Mouse (Mus musculus) left cerebral cortex, postnatal 10 days (tissue): ENCODE measurements around the gene Otol1. TPM values are rescaled to one million over a fixed set of nuclear protein-coding genes. Genes with fewer than 3 reads are reported as not detected.

ENCODE experiments used
- DNase-seq, 2 experiments: peaks; one replicate each; pipeline ENCODE4 v3.0.0; 2021 to 2022; ENCODE audit warnings: low spot score in 2 of 2, mixed read lengths in 1 of 2; ENCODE audit errors: extremely low spot score in 1 of 2
- intact Hi-C: fragments of 180-260 bp; cut with DNase I; formaldehyde crosslinking; loops from one replicate; pipeline ENCODE4 v1.15.1; 2025
- total RNA-seq, 2 experiments: library from RNA; stranded (reverse); gene quantifications; 2 replicates each; pipeline ENCODE4 v1.2.3; 2021

The Otol1 gene
- total RNA-seq, result not detected

DNA sequence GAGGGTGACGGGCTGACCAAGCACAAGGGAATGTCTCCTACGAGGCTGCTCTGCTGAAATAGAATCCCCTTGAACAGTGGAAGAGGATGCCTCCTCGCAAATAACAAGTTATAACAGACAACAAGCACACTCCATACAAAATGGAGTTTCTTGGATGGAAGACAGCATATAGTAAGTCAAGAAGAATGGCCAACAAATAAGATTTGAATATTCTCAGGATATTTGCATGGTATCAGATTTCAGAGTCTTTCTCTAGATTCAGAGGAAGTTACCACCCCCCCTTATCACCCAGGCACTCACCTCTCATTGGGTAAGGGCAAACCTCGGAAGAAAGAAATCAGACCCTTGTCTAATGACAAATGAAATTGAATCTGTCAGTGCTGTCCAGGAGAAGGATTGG, at the start of gene Otol1:
Gene Otol1, plus strand, starts transcription at position 301 of the 400 bp plus-strand sequence.
- DNase-seq, result no peak
- intact Hi-C loops, result no loop called here

DNA sequence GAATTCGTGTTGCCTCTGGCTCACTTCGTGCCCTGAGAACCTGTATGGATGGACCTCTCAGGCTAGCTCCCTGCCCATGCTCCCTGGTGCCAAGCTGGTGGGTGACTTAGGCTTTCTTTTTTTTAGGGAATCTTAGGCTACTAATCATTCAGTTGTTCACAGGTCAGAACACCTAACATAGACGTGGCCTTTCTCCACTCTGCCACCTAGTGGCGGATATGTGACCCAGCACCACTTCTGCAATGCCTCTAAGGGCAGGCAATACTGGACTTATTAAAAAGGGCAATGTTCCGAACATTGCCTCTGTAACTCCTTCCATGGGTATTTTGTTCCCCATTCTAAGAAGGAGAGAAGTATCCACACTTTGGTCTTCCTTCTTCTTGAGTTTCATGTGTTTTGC, 45.2 kb upstream of the Otol1 start:
- no peak for DNase-seq
- intact Hi-C loops, result no loop called here

DNA sequence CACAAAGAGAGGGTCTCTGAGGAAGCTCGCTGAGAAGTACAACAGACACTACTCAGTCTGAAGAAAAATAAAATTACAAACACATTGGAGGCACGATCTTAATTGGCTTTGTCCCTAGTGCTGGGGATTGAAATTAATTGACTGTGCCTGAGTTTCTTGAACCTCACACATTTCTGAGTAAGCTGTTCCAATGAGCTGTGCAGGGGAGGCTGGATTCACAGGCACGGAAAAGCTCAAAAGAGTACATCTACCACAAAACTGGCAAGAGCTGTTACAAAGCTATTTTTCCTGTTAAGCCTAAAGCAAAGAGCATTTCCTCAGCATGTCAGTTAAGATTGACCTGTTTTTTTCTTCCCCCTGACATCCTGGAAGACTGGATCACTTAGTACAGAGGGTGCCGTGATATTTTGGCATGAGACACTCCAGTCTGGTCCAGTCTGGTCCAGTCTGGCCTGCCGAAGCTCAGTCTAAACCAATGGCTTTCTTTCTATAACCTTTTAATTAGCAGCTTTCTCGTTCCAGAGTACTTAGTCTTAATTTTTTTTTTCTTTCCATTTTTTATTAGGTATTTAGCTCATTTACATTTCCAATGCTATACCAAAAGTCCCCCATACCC, 35.8 kb upstream of the Otol1 start:
- no peak for DNase-seq

DNA sequence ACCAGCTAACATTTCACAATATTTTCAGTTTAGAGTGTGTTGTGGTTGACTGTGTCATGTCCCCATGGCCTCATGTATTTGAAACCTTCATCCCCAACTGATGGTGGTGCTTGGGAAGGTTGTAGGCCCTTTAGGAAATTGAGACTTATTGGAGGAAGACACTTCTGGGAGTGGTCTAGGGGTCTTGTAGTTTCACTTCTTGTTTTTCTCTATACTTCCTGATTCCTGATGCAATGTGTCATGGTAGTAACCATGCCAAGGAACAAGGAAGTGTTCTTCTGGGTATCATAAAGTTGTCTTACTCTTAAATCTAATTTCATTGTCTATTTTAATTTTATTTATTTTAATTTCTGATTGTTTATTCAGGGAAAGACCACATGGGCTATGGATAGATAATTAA, 29.3 kb upstream of the Otol1 start:
- intact Hi-C loops, result no loop called here
- no peak for DNase-seq

More for the DNA sequence above, 35.8 kb upstream of the Otol1 start:
- intact Hi-C loops, result no loop called here

DNA sequence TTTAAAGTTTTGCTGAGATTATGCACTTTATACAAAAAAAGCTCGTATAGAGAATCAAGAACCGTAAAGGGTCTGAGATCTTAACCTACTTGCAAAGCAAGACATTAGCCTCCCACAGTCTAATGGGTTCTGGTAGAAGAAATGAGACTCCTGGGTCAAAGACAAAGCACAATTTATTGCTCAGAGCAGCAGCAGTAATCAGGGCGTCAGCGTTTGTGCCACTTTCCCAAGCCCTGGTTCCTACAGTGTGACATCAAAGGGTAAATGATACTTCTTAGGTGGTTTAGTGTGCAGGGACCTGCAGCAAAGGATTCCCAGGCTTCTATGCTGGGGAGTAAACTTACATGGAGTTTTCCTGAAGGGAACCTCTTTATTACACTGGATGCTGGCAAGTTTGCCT, 13.6 kb upstream of the Otol1 start:
- intact Hi-C loops, result no loop called here
- DNase-seq, result no peak

DNA sequence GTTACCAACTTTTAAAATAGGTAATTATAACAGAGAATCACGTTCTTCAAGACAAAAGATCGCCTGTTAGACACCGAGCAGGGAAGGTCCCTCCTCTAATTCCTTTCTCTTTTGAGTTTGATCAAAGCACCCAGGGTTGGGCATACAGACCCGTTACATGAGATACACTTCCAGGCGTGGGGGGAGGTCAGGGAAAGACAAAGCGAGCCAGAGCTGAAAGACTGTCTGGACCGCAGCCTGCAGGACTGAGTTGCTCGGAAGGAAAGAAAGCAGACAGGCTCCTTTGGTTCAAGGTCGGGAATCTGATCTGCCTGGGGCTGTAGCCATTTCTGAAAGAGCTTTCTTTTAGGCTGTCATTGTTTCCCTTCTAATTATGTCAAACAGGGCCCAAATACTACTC, 5.9 kb upstream of the Otol1 start:
- no peak for DNase-seq
- intact Hi-C loops, result no loop called here

DNA sequence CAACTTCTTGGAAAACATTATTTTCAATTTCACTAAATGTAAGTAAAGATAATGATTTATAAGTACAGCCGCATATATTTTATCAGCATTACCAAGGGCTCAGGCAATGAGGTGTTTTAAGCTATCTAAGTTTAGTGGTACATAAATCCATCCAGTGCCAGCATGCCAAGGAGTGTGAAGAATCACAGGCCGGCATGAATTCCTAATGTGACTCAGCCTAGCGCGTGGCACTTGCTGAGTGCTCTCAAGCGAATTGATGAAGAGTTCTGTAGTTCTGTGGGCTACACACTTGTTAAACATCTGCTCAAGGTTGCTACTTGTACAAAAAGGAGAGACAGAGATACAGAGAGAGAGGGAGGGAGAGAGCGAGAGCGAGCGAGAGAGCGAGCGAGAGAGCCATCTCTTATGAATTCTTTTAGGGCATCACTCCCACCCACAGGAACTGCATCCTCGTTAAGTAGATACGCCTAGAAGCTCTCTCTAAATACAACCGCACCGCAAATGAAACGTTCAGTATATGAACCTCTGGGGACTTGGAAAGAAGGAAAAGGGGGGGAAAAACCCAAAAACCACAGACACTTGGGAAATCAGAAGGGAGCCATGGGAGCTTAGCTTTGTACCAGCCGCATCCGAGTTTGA, 4.2 kb upstream of the Otol1 start:
- DNase-seq, result no peak
- intact Hi-C loops, result no loop called here

DNA sequence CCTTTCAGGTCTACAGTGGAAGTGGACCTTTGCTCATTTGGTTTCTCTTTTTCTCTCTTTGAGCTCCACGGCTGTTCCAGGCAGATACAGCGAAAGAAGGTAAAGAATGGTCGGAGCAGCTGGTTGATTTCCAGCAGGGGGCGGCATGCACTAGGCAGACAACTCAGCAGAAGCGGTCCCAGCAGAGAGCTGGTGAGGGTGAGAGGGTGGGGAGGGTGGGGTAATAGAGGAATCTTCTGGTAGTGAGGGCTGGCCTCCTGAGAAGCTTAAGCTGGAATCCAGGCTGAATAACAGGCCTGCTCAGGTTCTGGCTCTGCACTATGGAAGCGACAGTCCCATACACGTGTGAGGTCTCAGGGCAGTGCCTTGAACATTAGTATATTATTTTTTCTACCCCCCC, 3.5 kb upstream of the Otol1 start:
- peak in 1 of 2 experiments; percentile 32 for DNase-seq
- intact Hi-C loops, result no loop called here

DNA sequence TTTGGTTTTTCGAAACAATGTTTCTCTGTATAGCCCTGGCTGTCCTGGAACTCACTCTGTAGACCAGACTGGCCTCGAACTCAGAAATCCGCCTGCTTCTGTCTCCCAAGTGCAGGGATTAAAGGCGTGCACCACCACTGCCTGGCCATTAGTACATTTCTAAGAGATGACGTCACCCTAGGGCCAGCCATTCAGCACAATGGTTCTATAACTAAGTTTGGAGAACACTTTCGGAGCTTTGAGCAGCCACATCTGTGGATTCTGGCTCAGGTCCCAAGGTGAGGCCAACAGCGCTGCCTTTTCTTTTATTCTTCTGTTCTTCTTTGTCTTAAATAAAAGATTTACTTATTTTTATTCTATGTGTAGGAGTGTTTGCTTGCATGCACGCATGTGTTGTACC, 3.0 kb upstream of the Otol1 start:
- DNase-seq, result no peak
- intact Hi-C loops, result no loop called here

DNA sequence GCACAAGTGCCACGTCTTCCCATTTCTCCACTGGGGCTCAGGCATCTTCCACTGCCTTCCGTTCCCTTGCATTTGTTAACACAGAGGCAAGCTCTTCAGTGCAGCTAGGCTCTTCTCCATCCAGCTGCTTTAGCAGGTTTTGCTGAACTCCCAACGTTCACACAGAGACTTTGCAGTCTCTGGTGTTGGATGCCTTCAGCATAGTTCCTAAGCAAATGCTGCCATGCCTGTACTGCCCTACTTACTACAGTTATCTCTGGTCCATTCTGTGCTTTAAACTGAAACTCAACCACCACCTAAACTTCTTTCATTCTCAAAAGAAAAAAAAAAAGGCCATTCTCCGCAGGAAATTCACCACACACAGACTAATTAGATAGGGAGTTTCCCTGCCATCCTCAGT, 5.2 kb downstream of the Otol1 start:
- intact Hi-C loops, result no loop called here
- DNase-seq, result no peak

DNA sequence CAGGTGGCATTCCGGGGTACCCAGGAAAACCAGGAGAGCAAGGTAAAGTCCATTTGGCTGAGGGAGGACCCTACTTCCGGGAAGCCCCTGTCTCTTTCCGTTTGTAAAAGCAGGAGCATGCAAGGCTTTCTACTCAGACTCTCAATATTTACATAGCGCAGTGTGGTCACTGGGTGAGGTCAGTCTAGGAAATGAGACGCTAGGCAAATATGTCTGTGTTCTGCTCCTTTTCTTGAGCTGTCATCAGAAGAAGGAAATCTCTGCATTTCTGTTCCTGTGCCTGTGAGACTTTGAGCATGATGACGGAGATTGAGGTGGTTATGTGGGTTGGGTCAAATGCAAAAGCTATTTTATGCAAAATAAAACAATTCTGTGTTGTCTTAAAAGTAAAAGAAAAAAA, 19.2 kb downstream of the Otol1 start:
- no peak for DNase-seq
- intact Hi-C loops, result no loop called here

DNA sequence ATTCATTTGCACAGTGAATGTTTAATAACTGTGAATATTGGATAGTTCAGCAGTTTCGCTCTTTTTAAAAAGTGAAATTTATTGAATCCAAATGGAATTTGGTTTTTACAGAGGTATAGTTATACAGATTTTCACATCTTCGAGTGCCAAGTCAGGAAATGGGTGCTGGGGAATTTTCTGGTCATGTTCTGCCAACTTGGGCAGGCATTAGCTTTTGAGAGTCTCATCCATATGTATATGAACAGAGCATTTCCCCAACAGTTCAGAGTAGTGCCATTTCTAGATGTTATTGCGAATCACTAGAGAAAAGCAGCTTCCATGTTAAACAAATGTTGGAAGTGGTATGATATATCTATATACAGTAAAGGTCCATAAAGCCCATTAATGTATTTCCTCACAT, 21.8 kb downstream of the Otol1 start:
- intact Hi-C loops, result no loop called here
- no peak for DNase-seq

DNA sequence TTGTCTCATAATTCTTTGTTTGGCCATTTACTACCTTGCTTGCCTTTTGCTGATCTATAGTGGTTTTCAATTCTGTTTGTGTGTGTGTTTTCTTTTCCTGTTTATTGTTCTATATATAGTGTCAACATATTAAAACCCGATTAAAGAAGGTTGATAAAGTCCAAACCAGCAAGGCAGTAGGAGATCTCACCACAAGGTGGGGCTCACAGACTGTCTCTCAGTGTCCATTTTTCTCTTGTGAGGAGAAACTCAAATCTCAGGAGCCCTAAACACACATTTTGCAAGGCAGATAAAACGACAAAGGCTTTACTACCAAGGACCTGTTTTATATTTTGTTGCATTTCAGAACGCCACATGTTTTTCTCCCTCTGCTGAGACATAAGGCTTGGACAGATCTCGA, 28.2 kb downstream of the Otol1 start:
- intact Hi-C loops, result no loop called here
- peak; percentile 27 to 50 for DNase-seq

Other genes starting within 250 kb of the Otol1 start
- gene Sptssb, start 147.7 kb upstream of the Otol1 start, total RNA-seq, result 1 to 10 TPM; 4.7 to 5.0 TPM